10 mouse cellular contexts compared by ENCODE assay signal in genomic region chr13:94135180-94135579, GRCm38 (mm10).
DNase-seq lines count a peak whose midpoint lies in the region; ATAC-seq and TF ChIP-seq lines count a peak whose summit lies in the region.
"Had no signal": no experiment of that assay in that cellular context is flagged by ENCODE, and none has a peak within 500 bp of the region (broad histone marks: within the 10 kb centered on the region; RNA-seq: fewer than 3 reads in every experiment).

No protein-coding gene starts in this region.

- H3K27me3 ChIP-seq in kidney, postnatal 0 days (ENCODE audit: insufficient read depth, low read length), result no peaks in the 10 kb centered on the region
- H3K27me3 ChIP-seq in embryonic facial prominence, embryonic 15.5 days, result no peaks in the 10 kb centered on the region
- no peaks in the 10 kb centered on the region for H3K27me3 ChIP-seq in heart, embryonic 14.5 days (ENCODE audit: control insufficient read depth, insufficient read depth, low read length)
- H3K27me3 ChIP-seq in limb, embryonic 12.5 days, result no peaks in the 10 kb centered on the region
- no peaks in the 10 kb centered on the region for H3K27me3 ChIP-seq in forebrain, embryonic 10.5 days (ENCODE audit: poor library complexity, severe bottlenecking)
- H3K27me3 ChIP-seq in midbrain, embryonic 10.5 days (ENCODE audit: low read depth, poor library complexity, severe bottlenecking), result no peaks in the 10 kb centered on the region
- H3K27me3 ChIP-seq: midbrain, embryonic 12.5 days had no signal

- intact Hi-C loops in left cerebral cortex, postnatal 14 days (cut with DNase I), result no loop called here

- H3K36me3 ChIP-seq in kidney, postnatal 0 days (ENCODE audit: insufficient read depth, low read length), result no peaks in the 10 kb centered on the region
- H3K36me3 ChIP-seq in embryonic facial prominence, embryonic 15.5 days, result 0 out of 2 replicates have a peak, but pooled peaks cover 5% of the 10 kb centered on the region
- no peaks in the 10 kb centered on the region for H3K36me3 ChIP-seq in heart, embryonic 14.5 days (ENCODE audit: control insufficient read depth, insufficient read depth, low read length)
- peaks cover 6% of the 10 kb centered on the region; the same call in 1 of the 2 replicates for H3K36me3 ChIP-seq in limb, embryonic 12.5 days
- no peaks in the 10 kb centered on the region for H3K36me3 ChIP-seq in forebrain, embryonic 10.5 days (replicated peaks)
- no peaks in the 10 kb centered on the region for H3K36me3 ChIP-seq in midbrain, embryonic 10.5 days
- H3K36me3 ChIP-seq: midbrain, embryonic 12.5 days had no signal

- H3K4me2 ChIP-seq in kidney, postnatal 0 days (ENCODE audit: low read length), result no peak overlapping the region
- no peak overlapping the region for H3K4me2 ChIP-seq in embryonic facial prominence, embryonic 15.5 days (replicated peaks)
- H3K4me2 ChIP-seq in heart, embryonic 14.5 days (ENCODE audit: low read length), result no peak overlapping the region
- H3K4me2 ChIP-seq in limb, embryonic 12.5 days, result no peak overlapping the region
- H3K4me2 ChIP-seq: midbrain, embryonic 12.5 days had no signal

- H3K4me3 ChIP-seq in kidney, postnatal 0 days (replicated peaks; ENCODE audit: low read depth, low read length), result no peak overlapping the region
- H3K4me3 ChIP-seq in embryonic facial prominence, embryonic 15.5 days (replicated peaks), result no peak overlapping the region
- H3K4me3 ChIP-seq in heart, embryonic 14.5 days (ENCODE audit: control insufficient read depth in 1 of 2, insufficient read depth in 1 of 2, low read depth in 1 of 2, low read length in 2 of 2), result no peak overlapping the region
- H3K4me3 ChIP-seq in limb, embryonic 12.5 days (replicated peaks), result no peak overlapping the region
- no peak overlapping the region for H3K4me3 ChIP-seq in forebrain, embryonic 10.5 days
- H3K4me3 ChIP-seq in midbrain, embryonic 10.5 days, result no peak overlapping the region
- H3K4me3 ChIP-seq: midbrain, embryonic 12.5 days had no signal

- H3K9ac ChIP-seq in kidney, postnatal 0 days (ENCODE audit: low read depth, low read length), result 0 out of 2 replicates have a peak overlapping the region, but pooled peaks have one; percentile 24
- no peak overlapping the region for H3K9ac ChIP-seq in embryonic facial prominence, embryonic 15.5 days
- H3K9ac ChIP-seq in heart, embryonic 14.5 days (ENCODE audit: low read length), result no peak overlapping the region
- no peak overlapping the region for H3K9ac ChIP-seq in limb, embryonic 12.5 days (replicated peaks)
- H3K9ac ChIP-seq: midbrain, embryonic 12.5 days had no signal

- peak overlapping the region; percentile 84 for H3K27ac ChIP-seq in kidney, postnatal 0 days
- H3K27ac ChIP-seq in embryonic facial prominence, embryonic 15.5 days (replicated peaks), result peak overlapping the region; percentile 72
- 0 out of 4 replicates have a peak overlapping the region, but pooled peaks of 1 of the 2 experiments have one; percentile 1 for H3K27ac ChIP-seq in heart, embryonic 14.5 days (replicated peaks in 1 of 2; ENCODE audit: control insufficient read depth in 1 of 2, insufficient read depth in 1 of 2, low read depth in 2 of 2, low read length in 2 of 2)
- H3K27ac ChIP-seq in limb, embryonic 12.5 days, result peak overlapping the region; percentile 32; the same call in 1 of the 2 replicates
- no peak overlapping the region for H3K27ac ChIP-seq in forebrain, embryonic 10.5 days
- H3K27ac ChIP-seq in midbrain, embryonic 10.5 days (replicated peaks), result no peak overlapping the region

- WGBS in kidney, postnatal 0 days, result 25% methylated on average over 7 of the region's 7 CpGs
- whole genome bisulfite sequencing in embryonic facial prominence, embryonic 15.5 days, result 37% methylated on average over 7 of the region's 7 CpGs
- WGBS in heart, embryonic 14.5 days, result 58% methylated on average over 7 of the region's 7 CpGs
- 35% methylated on average over 7 of the region's 7 CpGs for WGBS in limb, embryonic 12.5 days
- 79% methylated on average over 7 of the region's 7 CpGs for WGBS in forebrain, embryonic 10.5 days
- 76% methylated on average over 7 of the region's 7 CpGs for WGBS in midbrain, embryonic 10.5 days

- peaks cover 57% of the 10 kb centered on the region for H3K4me1 ChIP-seq in kidney, postnatal 0 days (replicated peaks; ENCODE audit: insufficient read depth, low read length)
- H3K4me1 ChIP-seq in embryonic facial prominence, embryonic 15.5 days, result peaks cover 58% of the 10 kb centered on the region
- H3K4me1 ChIP-seq in heart, embryonic 14.5 days (ENCODE audit: control insufficient read depth in 2 of 2, insufficient read depth in 2 of 2, low read length in 2 of 2), result peaks cover 22 to 34% of the 10 kb centered on the region in 2 experiments
- peaks cover 64% of the 10 kb centered on the region for H3K4me1 ChIP-seq in limb, embryonic 12.5 days (replicated peaks)
- H3K4me1 ChIP-seq in forebrain, embryonic 10.5 days, result peaks cover 60% of the 10 kb centered on the region
- peaks cover 42% of the 10 kb centered on the region for H3K4me1 ChIP-seq in midbrain, embryonic 10.5 days

- no peak for TF ChIP-seq CTCF in kidney, postnatal 0 days (IDR thresholded peaks at IDR 0.05; ENCODE audit: low read depth)

- H3K9me3 ChIP-seq in kidney, postnatal 0 days (replicated peaks; ENCODE audit: low read length), result no peaks in the 10 kb centered on the region
- H3K9me3 ChIP-seq in embryonic facial prominence, embryonic 15.5 days (replicated peaks), result no peaks in the 10 kb centered on the region
- H3K9me3 ChIP-seq in heart, embryonic 14.5 days (ENCODE audit: control insufficient read depth, low read length), result no peaks in the 10 kb centered on the region
- no peaks in the 10 kb centered on the region for H3K9me3 ChIP-seq in limb, embryonic 12.5 days
- no peaks in the 10 kb centered on the region for H3K9me3 ChIP-seq in forebrain, embryonic 10.5 days
- no peaks in the 10 kb centered on the region for H3K9me3 ChIP-seq in midbrain, embryonic 10.5 days (replicated peaks)
- H3K9me3 ChIP-seq: midbrain, embryonic 12.5 days had no signal

- DNase-seq in kidney, postnatal 0 days (ENCODE audit: low spot score), result peak; percentile 91
- DNase-seq in kidney, adult 8-10 months, result no peak
- no peak for DNase-seq in left cerebral cortex, postnatal 14 days (ENCODE audit: low spot score in 2 of 2)
- DNase-seq in forebrain, embryonic 10.5 days (ENCODE audit: extremely low spot score, low spot score), result no peak
- DNase-seq in midbrain, embryonic 10.5 days (ENCODE audit: low spot score), result no peak
- DNase-seq: thymus, adult 2 months had no signal

- peak; percentile 22 for ATAC-seq in kidney, postnatal 0 days (replicated peaks; ENCODE audit: low FRiP score, low read depth)
- peak; percentile 67; the same call in 1 of the 2 replicates for ATAC-seq in embryonic facial prominence, embryonic 15.5 days (ENCODE audit: insufficient number of reproducible peaks, low FRiP score, low TSS enrichment, low read depth)
- ATAC-seq in heart, embryonic 14.5 days (ENCODE audit: insufficient number of reproducible peaks, insufficient read depth, low FRiP score, low read depth), result peak; percentile 36; the same call in 1 of the 2 replicates
- no peak for ATAC-seq in limb, embryonic 12.5 days (ENCODE audit: insufficient number of reproducible peaks, insufficient read depth, low FRiP score, low TSS enrichment, low read depth)

Comparison
In these comparisons a context has a peak if more than half of its experiments do, and no peak if none do; other contexts are left out.
1. H3K27ac ChIP-seq: peak in kidney, postnatal 0 days (single experiment), embryonic facial prominence, embryonic 15.5 days (single experiment) and limb, embryonic 12.5 days (single experiment); none in forebrain, embryonic 10.5 days (single experiment) and midbrain, embryonic 10.5 days (single experiment).